Mouse (Mus musculus) C3H10T1/2 (cell line): ENCODE data around the gene Wdr81. TPM values are rescaled to one million over a fixed set of nuclear protein-coding genes. Genes with fewer than 3 reads are reported as not detected.

Experiments
- polyA plus RNA-seq, 2 experiments: library from polyadenylated mRNA; unstranded; fragments of >200 nt; fragmentation: generic; extraction: Trizol; gene quantifications; one replicate each; pipeline ENCODE4 v1.2.1; 2012; ENCODE audit warnings: missing spikeins in 2 of 2

Gene Wdr81
- polyA plus RNA-seq: 10 to 100 TPM; 14.6 to 27.9 TPM

DNA sequence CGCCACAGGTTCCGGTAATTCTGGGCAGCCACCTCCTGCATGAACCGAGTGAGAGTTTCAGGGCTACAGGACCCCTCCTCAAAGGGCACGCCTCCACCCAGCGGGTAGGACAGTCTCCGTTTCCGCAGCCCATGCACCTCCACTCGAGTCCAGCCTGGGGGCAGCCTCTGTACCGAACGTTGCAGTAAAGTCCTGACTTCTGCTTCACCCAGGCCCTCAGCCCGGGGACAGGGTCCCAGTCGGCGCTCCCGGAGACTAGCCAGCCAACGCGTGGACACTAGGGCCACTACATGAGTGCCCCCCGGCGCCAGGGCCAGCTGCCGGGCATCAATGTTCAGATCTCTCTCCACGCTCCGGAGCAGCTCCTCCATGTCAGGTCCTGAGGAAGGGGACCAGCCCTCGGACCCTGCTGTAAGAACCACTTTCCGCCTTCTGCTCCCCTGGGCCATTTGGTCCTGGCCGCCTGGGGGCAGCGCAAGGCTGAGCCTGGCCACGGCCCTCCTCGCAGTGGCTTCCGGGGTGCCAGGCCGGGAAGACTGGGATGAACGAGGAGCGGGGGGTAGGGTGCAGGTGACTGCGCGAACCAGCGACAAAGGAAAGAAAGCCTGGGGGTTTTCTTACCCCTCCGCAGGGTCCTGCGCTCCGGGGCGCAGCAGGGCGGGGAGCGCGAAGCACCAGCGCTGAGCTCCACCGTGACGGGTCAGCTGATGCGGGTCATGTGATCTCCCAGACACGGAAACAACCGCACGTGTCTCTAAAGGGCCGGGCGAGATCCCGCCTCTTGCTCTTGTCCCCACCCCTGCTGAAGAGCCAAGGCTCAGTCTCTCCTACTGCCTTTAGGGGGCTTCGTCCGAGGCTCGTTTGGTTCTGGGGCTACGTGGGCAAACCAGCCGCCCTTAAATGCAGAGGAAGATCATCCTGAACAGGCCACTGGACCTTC, at the start of gene Wdr81:
Gene Wdr81, minus strand, starts transcription at position 727 of the 940 bp plus-strand sequence.

DNA sequence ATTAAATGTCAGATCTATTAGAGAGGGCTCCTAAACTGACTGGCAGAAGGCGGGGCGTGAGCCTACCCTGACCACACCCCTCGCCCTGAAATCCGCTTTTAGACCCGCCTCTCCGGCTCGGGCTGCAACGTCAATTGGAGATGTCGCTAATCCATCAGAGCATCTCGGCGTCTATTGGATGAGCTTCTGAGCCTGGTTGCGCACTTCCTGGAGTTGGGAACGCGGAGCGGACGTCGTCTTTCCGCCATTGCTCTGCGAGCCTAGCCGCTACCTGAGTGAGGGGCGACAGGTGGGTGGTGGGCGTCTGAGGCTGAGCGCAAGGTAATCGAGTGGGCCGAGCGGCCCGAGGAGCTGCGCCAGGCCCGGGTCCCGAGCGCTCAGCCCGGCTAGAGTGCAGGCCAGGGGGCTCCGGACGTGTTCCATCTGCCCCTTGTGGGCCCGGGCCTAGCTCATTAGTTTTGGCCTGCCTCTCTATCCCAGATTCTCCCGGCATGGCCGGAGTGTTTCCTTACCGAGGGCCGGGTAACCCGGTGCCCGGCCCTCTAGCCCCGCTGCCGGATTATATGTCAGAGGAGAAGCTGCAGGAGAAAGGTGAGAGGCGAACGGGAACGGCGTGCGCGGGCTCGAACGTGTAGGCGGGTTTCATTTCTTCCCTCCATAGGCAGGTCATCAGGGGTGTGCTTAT, 32.2 kb upstream of the Wdr81 start, which contains the start of gene Prpf8:
Gene Prpf8, plus strand, starts transcription at position 216 of the 685 bp plus-strand sequence.

DNA sequence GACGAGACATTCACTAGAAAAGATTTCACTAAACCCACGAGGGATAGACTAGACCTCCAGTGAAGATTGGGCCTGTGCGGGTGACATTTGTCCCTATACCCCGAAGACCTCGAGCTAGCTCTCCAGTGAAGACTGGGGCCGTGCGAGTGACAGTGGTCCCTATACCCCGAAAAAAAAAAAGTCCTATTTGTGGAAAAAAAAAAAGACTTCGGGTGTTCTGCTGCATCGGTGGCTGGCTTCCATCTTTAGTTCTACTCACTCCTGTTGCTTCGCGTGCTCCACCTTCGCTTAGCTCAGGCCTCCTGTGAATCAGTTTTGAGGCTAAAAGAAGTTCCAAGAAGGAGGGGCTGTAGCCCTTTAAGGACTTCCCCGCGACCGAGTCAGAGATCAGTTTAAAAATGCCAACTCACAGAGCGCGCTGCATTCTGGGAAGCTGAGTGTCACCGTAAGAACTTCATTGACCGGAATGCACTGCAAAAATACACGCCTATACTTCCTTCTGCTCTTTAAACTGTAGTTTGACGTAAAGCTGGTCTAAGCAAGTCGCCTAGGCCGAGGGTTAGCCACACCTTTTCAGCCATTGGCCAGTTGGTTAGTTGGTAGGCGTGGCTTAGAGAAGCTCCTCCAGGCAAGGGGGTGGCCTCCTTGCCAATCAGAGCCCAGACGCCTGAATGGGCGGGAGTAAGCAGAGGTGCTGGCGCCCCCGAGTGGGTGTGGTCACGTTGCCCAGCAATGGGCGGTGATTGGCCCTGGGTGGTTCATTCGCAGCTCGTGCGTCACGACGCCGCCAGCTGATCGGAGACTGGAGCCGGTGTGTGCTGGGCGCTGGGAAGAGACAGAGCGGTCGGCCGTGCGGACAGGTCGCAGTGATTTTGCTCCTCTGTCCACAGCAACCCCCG, 6.6 kb upstream of the Wdr81 start, which contains the start of gene Tlcd2:
Gene Tlcd2, plus strand, starts transcription at position 872 of the 899 bp plus-strand sequence.

DNA sequence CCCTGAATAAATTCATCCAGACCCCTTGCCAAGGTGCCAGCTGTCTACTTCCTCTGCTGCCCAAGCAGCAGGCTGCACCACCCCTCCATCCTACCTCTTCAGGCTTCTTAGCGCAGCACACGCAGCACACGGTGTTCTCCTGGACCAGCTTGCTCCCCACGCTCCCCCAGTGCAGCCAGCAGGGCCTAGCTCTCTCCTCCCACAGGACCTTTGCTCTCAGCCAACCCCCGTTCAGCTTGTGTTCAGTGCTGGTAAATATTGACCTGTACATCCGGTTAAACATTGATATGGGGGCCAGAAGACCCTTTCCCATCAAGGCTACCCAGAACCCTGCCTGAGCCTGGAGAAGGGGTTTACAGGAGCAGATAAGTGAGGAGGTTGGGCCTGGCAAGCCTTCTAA, 15.2 kb downstream of the Wdr81 start, which contains the start of gene Serpinf2:
Gene Serpinf2, minus strand, starts transcription at position 229 of the 400 bp plus-strand sequence.

DNA sequence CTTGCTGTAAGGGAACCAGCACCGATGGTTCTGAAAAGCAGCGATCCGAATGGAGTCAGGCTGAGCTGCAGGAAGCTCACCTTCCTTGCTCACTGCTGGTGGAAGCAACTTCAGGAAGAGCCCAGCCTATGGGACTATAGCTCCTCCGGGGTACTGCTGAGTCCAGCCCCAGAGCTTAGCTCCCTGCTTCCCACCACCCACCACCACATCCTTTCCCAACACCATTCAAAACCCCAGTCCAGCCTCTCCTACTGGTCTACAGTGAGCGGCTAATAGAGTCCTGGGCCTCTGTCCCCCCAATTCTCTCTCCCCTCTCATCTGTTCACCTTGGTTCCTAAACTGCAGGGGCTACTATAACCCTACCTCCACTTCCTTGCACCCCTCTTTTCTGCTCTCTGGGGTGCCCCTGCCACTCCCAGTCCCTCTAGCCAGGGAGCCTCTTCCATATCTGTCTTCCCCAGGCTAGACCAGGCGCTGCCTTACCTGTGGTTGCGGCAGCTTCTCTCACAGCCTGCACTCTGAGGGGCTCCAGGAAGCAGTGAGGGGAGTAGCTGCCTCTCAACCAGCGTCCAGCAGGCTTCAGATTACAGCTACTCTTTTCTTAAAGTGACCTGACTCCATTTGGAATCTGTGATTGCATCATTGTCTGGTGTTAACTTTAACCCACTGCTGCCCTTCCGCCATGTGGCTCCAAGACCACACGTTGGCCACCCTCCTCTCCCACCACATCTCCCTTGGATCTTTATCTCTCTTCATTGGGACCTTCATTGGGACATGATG, 32.3 kb downstream of the Wdr81 start, which contains the start of gene Serpinf1:
Gene Serpinf1, minus strand, starts transcription at position 689 of the 780 bp plus-strand sequence.

Other genes with a start within 250 kb of the Wdr81 start
- 10 to 100 TPM; 57.2 to 61.7 TPM for gene Rpa1, start 106.4 kb downstream of the Wdr81 start, polyA plus RNA-seq
- gene Smyd4, start 106.3 kb downstream of the Wdr81 start, polyA plus RNA-seq: 1 to 10 TPM; 2.1 to 4.4 TPM
- 1,000 to 10,000 TPM in 1 of 2 experiments, 100 to 1,000 TPM in 1; 701 to 1,671 TPM for gene Serpinf1, start 32.0 kb downstream of the Wdr81 start, polyA plus RNA-seq
- under 1 TPM in 1 of 2 experiments, not detected in 1; 0.13 TPM for gene Serpinf2, start 15.1 kb downstream of the Wdr81 start, polyA plus RNA-seq
- 1 to 10 TPM in 1 of 2 experiments, under 1 TPM in 1; 0.47 to 3.2 TPM for gene Tlcd2, start 7.0 kb upstream of the Wdr81 start, polyA plus RNA-seq
- gene Prpf8, start 32.1 kb upstream of the Wdr81 start, polyA plus RNA-seq: 100 to 1,000 TPM in 1 of 2 experiments, 10 to 100 TPM in 1; 35.9 to 104 TPM
- gene Rilp, start 55.4 kb upstream of the Wdr81 start, polyA plus RNA-seq: 1 to 10 TPM; 1.2 to 1.9 TPM
- under 1 TPM; 0.04 to 0.28 TPM for gene Scarf1, start 58.8 kb upstream of the Wdr81 start, polyA plus RNA-seq
- 1 to 10 TPM in 1 of 2 experiments, under 1 TPM in 1; 0.37 to 6.3 TPM for gene Slc43a2, start 77.0 kb upstream of the Wdr81 start, polyA plus RNA-seq
- 100 to 1,000 TPM in 1 of 2 experiments, 10 to 100 TPM in 1; 66.0 to 106 TPM for gene Pitpna, start 133.4 kb upstream of the Wdr81 start, polyA plus RNA-seq
- gene Inpp5k, start 176.3 kb upstream of the Wdr81 start, polyA plus RNA-seq: 10 to 100 TPM; 11.6 to 32.8 TPM
- 100 to 1,000 TPM; 106 to 119 TPM for gene Myo1c, start 195.8 kb upstream of the Wdr81 start, polyA plus RNA-seq
- gene Crk, start 224.5 kb upstream of the Wdr81 start, polyA plus RNA-seq: 10 to 100 TPM in 1 of 2 experiments, 1 to 10 TPM in 1; 6.7 to 16.7 TPM